Mouse (Mus musculus): ENCODE results near the gene Ipcef1. TPM values are rescaled to one million over a fixed set of nuclear protein-coding genes. Genes with fewer than 3 reads are reported as not detected.

The Ipcef1 gene
- polyA plus RNA-seq, 1 experiment from 2014 or later: 0.51 TPM

DNA sequence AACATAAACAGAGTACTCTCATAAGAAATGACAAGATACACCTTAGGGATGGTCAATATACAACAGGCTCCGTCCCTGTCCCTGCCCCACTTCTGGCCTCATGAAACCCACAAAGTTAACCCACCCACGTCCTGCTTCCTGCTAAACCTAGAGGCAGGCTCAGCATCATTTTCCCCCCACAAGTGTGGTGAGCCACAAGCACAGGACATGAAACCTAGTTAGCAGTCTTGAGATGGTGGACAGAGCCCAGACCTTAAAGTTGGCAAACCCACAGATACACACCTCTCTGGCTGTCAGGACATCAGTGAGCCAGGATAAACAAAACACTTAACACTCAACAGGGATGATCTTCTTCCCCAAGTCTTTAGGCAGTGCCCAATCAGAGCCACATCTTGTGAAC lies 95.9 kb downstream of the Ipcef1 start:
- H3K27me3 ChIP-seq (replicated peaks): no peaks in the 10 kb centered on the region
- H3K36me3 ChIP-seq: no peaks in the 10 kb centered on the region
- no peak overlapping the region for H3K4me3 ChIP-seq (replicated peaks)
- 83% methylated on average over 2 of the region's 2 CpGs for WGBS
- no peak overlapping the region for H3K9ac ChIP-seq
- H3K4me1 ChIP-seq: no peaks in the 10 kb centered on the region
- no peak for ATAC-seq (ENCODE audit: insufficient read depth, low FRiP score, low read depth)
- H3K27ac ChIP-seq: no peak overlapping the region
- H3K4me2 ChIP-seq: no peak overlapping the region
- H3K9me3 ChIP-seq: no peaks in the 10 kb centered on the region

DNA sequence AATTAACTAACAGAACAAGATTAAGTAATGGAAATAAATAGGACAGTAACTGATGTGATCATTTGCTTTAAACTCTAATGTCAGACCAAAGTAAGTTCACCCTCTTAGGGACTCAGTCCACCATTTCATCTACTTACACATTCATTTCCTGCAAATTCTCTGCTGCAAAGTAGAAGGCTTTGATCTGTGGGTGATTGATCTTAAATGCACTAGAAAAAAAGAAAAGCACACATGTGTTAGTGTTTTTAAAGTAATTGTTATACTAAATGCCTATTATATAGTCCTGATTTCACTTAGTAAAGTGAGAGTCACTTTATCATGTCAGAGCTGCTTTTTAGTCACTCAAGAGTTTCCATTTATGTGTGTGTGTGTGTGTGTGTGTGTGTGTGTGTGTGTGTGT lies 97.7 kb downstream of the Ipcef1 start:
- Histone ChIP-seq H3K4me3 (replicated peaks) (no peak overlapping the region), H3K9me3 (no peaks in the 10 kb centered on the region), H3K27ac (no peak overlapping the region), H3K9ac (no peak overlapping the region), H3K4me2 (no peak overlapping the region), H3K4me1 (no peaks in the 10 kb centered on the region), H3K27me3 (replicated peaks) (no peaks in the 10 kb centered on the region), H3K36me3 (no peaks in the 10 kb centered on the region)
- ATAC-seq (ENCODE audit: insufficient read depth, low FRiP score, low read depth): no peak

GRCm38 (mm10) chr10:6953115-6953514 lies 99.2 kb downstream of the Ipcef1 start:
- Histone ChIP-seq H3K4me3 (replicated peaks) (no peak overlapping the region), H3K4me2 (no peak overlapping the region), H3K27ac (no peak overlapping the region), H3K9me3 (no peaks in the 10 kb centered on the region), H3K4me1 (no peaks in the 10 kb centered on the region), H3K9ac (no peak overlapping the region), H3K36me3 (no peaks in the 10 kb centered on the region), H3K27me3 (replicated peaks) (no peaks in the 10 kb centered on the region)
- 72% methylated on average over 1 of the region's 1 CpGs for WGBS
- ATAC-seq (ENCODE audit: insufficient read depth, low FRiP score, low read depth): no peak

GRCm38 (mm10) chr10:6936671-6937425 lies 115.4 kb downstream of the Ipcef1 start:
- ATAC-seq (ENCODE audit: insufficient read depth, low FRiP score, low read depth): peak; percentile 47; the same call in 1 of the 2 replicates
- H3K27me3 ChIP-seq (replicated peaks): no peaks in the 10 kb centered on the region
- no peak overlapping the region for H3K4me3 ChIP-seq (replicated peaks)
- H3K36me3 ChIP-seq: no peaks in the 10 kb centered on the region
- H3K4me1 ChIP-seq: no peaks in the 10 kb centered on the region
- no peak overlapping the region for H3K9ac ChIP-seq
- no peak overlapping the region for H3K4me2 ChIP-seq
- 0 out of 2 replicates have a peak overlapping the region, but pooled peaks have one; percentile 19 for H3K27ac ChIP-seq
- H3K9me3 ChIP-seq: no peaks in the 10 kb centered on the region
- WGBS: 67% methylated on average over 4 of the region's 4 CpGs

- 0 out of 2 replicates have a peak, but pooled peaks cover 3% of the 10 kb centered on the region for H3K4me1 ChIP-seq
- H3K27ac ChIP-seq: no peak overlapping the region
- H3K9me3 ChIP-seq: no peaks in the 10 kb centered on the region
- H3K27me3 ChIP-seq (replicated peaks): no peaks in the 10 kb centered on the region
- no peaks in the 10 kb centered on the region for H3K36me3 ChIP-seq
- 68% methylated on average over 3 of the region's 3 CpGs for WGBS
- H3K4me2 ChIP-seq: no peak overlapping the region
- H3K4me3 ChIP-seq (replicated peaks): no peak overlapping the region
- no peak overlapping the region for H3K9ac ChIP-seq
- ATAC-seq (ENCODE audit: insufficient read depth, low FRiP score, low read depth): no peak
Observed at GRCm38 (mm10) chr10:6934776-6935175, 117.5 kb downstream of the Ipcef1 start.

GRCm38 (mm10) chr10:6930889-6931288 lies 121.4 kb downstream of the Ipcef1 start:
- WGBS: 37% methylated on average over 2 of the region's 2 CpGs
- peak; percentile 27; the same call in 1 of the 2 replicates for ATAC-seq (ENCODE audit: insufficient read depth, low FRiP score, low read depth)
- Histone ChIP-seq H3K4me2 (no peak overlapping the region), H3K4me3 (replicated peaks) (no peak overlapping the region), H3K4me1 (0 out of 2 replicates have a peak, but pooled peaks cover 3% of the 10 kb centered on the region), H3K9ac (no peak overlapping the region), H3K27me3 (replicated peaks) (no peaks in the 10 kb centered on the region), H3K27ac (peak overlapping the region; percentile 16; the same call in 1 of the 2 replicates), H3K36me3 (no peaks in the 10 kb centered on the region), H3K9me3 (no peaks in the 10 kb centered on the region)

- no peaks in the 10 kb centered on the region for H3K27me3 ChIP-seq (replicated peaks)
- H3K4me1 ChIP-seq: 0 out of 2 replicates have a peak, but pooled peaks cover 3% of the 10 kb centered on the region
- WGBS: 96% methylated on average over 1 of the region's 1 CpGs
Observed at GRCm38 (mm10) chr10:6930398-6930797, 121.9 kb downstream of the Ipcef1 start.

DNA sequence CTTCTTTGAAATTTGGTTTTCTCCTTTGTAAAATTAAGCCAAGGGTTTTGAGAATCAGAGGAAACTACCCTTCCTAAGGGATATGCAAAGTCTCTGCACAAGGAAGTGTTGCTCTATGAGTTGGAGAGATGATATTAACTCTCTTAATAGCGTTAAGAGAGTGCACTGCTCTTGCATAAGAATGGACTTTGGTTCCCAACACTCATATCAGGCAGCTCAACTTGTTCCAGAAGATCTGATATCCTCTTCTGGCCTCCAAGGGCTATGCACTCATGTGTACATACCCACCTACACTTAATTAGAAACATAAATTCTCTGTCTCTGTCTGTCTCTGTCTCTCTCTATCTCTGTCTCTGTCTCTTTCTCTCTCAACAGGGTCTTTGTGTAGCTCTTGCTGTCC lies 123.4 kb downstream of the Ipcef1 start:
- Histone ChIP-seq H3K9ac (no peak overlapping the region), H3K36me3 (no peaks in the 10 kb centered on the region), H3K4me3 (replicated peaks) (no peak overlapping the region), H3K4me2 (no peak overlapping the region), H3K4me1 (0 out of 2 replicates have a peak, but pooled peaks cover 3% of the 10 kb centered on the region), H3K27ac (no peak overlapping the region), H3K27me3 (replicated peaks) (no peaks in the 10 kb centered on the region), H3K9me3 (no peaks in the 10 kb centered on the region)
- no peak for ATAC-seq (ENCODE audit: insufficient read depth, low FRiP score, low read depth)
- 34% methylated on average over 1 of the region's 1 CpGs for WGBS

More at GRCm38 (mm10) chr10:6930398-6930797, 121.9 kb downstream of the Ipcef1 start:
- no peak overlapping the region for H3K4me3 ChIP-seq (replicated peaks)
- H3K9me3 ChIP-seq: no peaks in the 10 kb centered on the region
- no peak overlapping the region for H3K4me2 ChIP-seq
- no peaks in the 10 kb centered on the region for H3K36me3 ChIP-seq
- ATAC-seq (ENCODE audit: insufficient read depth, low FRiP score, low read depth): no peak
- no peak overlapping the region for H3K27ac ChIP-seq
- H3K9ac ChIP-seq: no peak overlapping the region

DNA sequence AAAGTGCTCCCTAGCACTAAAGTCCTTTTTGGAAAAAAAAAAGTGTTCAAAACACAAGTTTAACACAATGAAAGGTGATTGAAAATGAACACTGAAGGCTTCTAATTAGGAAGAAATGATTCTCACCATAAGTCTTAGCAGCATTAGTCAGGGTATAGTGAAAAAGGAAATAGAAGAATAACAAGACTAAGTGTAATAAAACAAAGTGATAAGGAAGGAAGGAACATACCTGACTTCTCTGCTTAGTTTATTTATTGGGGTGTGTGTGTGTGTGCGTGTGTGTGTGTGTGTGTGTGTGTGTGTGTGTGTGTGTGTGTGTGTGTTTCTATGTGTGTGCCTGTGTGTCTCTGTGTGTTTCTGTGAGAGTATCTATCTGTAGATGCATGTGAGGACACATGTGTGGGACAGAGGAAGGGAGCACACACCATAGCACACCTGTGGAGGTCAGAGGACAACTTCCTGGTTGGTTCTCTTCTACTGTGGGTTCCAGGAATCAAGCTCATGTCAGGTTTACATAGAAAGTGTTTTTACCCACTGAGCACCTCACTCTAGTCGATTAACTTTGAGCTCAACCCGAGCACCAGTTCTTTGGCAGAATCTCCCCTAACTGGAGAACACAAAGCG lies 124.6 kb downstream of the Ipcef1 start:
- H3K9ac ChIP-seq: no peak overlapping the region
- H3K9me3 ChIP-seq: no peaks in the 10 kb centered on the region
- H3K4me1 ChIP-seq: 0 out of 2 replicates have a peak, but pooled peaks cover 3% of the 10 kb centered on the region
- WGBS: 76% methylated on average over 4 of the region's 4 CpGs
- H3K4me3 ChIP-seq (replicated peaks): no peak overlapping the region
- no peak overlapping the region for H3K27ac ChIP-seq
- H3K27me3 ChIP-seq (replicated peaks): no peaks in the 10 kb centered on the region
- no peaks in the 10 kb centered on the region for H3K36me3 ChIP-seq
- H3K4me2 ChIP-seq: no peak overlapping the region
- ATAC-seq (ENCODE audit: insufficient read depth, low FRiP score, low read depth): no peak

GRCm38 (mm10) chr10:6926724-6927123 lies 125.6 kb downstream of the Ipcef1 start:
- Histone ChIP-seq H3K9ac (no peak overlapping the region), H3K4me1 (0 out of 2 replicates have a peak, but pooled peaks cover 3% of the 10 kb centered on the region), H3K27ac (no peak overlapping the region), H3K36me3 (no peaks in the 10 kb centered on the region), H3K27me3 (replicated peaks) (no peaks in the 10 kb centered on the region), H3K9me3 (no peaks in the 10 kb centered on the region), H3K4me3 (replicated peaks) (no peak overlapping the region), H3K4me2 (no peak overlapping the region)
- ATAC-seq (ENCODE audit: insufficient read depth, low FRiP score, low read depth): no peak
- 66% methylated on average over 2 of the region's 2 CpGs for WGBS

DNA sequence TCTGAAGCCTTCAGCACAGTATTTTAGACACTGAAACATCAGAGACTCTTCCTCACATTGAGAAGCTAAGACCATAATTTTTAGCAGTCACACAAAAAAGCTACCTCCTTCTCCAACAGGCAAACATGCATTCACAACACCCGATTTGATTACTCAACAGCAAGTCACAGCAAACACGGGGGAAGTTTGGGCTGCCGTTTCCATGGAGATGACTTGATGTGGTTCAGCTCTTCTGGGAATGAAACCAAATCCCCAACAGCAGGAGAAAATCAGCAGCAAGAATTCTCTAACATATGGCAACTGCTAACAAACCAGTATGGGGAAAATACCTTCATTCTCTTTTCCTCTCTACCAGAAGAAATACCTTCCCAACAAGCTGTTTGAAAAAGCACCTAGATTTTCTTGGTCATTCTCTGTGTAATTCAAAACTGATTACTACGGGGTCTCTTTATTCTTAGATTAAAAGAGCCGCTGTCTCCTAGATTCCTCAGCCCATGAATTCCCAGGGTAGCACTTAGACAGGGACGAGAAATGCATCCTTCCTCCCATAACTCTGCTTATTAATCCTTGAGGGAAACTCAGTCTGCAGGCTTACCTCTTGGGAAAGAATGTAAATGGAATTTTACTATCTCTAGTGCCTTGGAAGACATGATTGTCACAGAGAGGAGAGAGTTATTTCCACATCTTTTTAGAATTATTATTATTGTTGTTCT lies 135.6 kb downstream of the Ipcef1 start:
- Histone ChIP-seq H3K27me3 (replicated peaks) (no peaks in the 10 kb centered on the region), H3K4me3 (replicated peaks) (no peak overlapping the region), H3K27ac (no peak overlapping the region; the same call in 1 of the 2 replicates), H3K9me3 (no peaks in the 10 kb centered on the region), H3K9ac (no peak overlapping the region), H3K4me1 (no peaks in the 10 kb centered on the region), H3K4me2 (no peak overlapping the region), H3K36me3 (no peaks in the 10 kb centered on the region)
- WGBS: 27% methylated on average over 6 of the region's 6 CpGs
- no peak for ATAC-seq (ENCODE audit: insufficient read depth, low FRiP score, low read depth)

- Histone ChIP-seq H3K4me2 (no peak overlapping the region), H3K9me3 (no peaks in the 10 kb centered on the region), H3K27me3 (replicated peaks) (no peaks in the 10 kb centered on the region), H3K9ac (no peak overlapping the region), H3K4me3 (replicated peaks) (no peak overlapping the region), H3K4me1 (no peaks in the 10 kb centered on the region), H3K27ac (no peak overlapping the region), H3K36me3 (no peaks in the 10 kb centered on the region)
- no peak for ATAC-seq (ENCODE audit: insufficient read depth, low FRiP score, low read depth)
- 39% methylated on average over 1 of the region's 1 CpGs for WGBS
Observed at GRCm38 (mm10) chr10:6915991-6916390, 136.3 kb downstream of the Ipcef1 start.

Measured in stomach, embryonic 15.5 days (tissue).